Mouse (Mus musculus) adrenal gland, postnatal 4 days (tissue): Measurements from ENCODE around the gene Immp2l. TPM values are rescaled to one million over a fixed set of nuclear protein-coding genes. Genes with fewer than 3 reads are reported as not detected.
"Not testable (repeated sequence)": the region's sequence is repeated elsewhere in the genome, so short reads cannot be mapped to it uniquely, and the experiment has no call there.

ENCODE experiments used
- DNase-seq, 2 experiments: peaks; one replicate each; pipeline ENCODE4 v3.0.0; 2021 to 2022; ENCODE audit warnings: low spot score in 2 of 2, mixed read lengths in 2 of 2
- total RNA-seq, 2 experiments: library from RNA; stranded (reverse); gene quantifications; 2 replicates each; pipeline ENCODE4 v1.2.3; 2021

Immp2l gene
- total RNA-seq, 2 experiments from 2014 or later: 8.6 to 9.8 TPM

DNA sequence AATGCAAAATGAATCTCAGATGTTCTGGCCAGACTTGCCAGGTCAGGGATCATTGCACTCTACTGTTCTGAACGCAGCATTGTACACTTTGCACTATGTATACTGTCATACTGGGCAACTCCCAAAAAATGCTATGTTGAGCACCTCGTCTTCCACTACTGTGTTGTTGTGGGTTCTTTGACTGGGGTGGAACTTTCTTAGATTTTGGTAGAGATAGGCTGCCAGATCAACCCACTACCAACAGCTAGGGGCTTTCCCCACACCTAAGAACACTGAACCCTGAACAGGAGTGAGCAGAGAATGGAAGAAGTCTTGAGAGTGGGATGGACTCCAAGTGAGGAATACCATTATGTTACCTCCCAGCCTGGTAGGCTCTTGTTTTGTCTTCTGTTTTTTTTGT is 623.8 kb downstream of the Immp2l start:
- DNase-seq: no peak

DNA sequence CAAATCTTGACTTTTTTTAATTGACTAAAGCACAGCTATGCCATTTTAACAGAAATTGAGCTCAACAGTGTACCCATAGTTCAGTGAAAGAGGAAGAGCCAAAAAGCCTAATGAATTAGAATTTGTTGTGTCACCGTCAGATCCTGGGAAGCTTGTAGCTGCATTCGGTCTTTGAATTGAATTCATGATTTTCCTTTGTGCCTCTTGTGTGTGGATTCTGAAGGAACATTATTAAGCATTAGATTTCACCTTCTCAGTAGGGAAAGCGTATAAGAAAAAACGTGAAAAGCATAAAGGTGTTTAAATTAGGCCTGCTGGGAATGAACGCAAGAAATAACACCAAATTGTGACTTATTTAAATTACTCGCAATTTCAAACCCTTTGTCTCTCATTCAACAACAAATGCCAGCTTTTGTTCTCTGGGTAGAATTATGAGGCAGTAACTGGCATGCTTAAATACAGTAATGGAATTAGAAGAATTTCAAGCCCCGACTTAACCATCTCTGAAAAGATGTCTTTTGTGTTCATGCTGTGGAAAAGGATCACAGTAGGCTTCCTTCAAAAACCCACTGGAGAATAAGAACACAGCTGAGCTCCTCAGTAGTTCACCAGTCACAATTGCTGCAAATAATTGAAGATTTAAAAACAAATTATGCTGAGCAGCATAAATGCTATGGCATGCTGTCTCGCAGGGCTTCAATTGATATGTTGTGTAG is 626.1 kb downstream of the Immp2l start:
- DNase-seq: no peak

DNA sequence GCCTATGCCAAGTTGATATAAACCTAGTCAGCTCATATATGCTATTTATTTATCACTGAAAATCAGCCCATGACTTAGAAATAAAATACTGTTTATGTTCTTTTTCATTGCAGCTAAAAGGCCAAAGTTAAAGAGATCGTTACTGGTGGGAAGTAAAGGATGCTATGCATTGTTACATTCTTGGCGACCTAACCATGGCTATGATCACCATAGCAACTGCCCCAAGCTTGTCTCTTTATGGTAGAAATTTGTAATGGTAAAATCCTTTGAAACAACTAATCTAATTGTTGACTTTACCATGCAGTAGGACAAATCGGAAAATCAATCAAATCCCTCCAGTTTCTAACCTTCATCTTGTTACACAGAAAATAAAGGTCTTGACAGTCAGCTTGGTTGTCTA is 644.4 kb downstream of the Immp2l start:
- DNase-seq: no peak

DNA sequence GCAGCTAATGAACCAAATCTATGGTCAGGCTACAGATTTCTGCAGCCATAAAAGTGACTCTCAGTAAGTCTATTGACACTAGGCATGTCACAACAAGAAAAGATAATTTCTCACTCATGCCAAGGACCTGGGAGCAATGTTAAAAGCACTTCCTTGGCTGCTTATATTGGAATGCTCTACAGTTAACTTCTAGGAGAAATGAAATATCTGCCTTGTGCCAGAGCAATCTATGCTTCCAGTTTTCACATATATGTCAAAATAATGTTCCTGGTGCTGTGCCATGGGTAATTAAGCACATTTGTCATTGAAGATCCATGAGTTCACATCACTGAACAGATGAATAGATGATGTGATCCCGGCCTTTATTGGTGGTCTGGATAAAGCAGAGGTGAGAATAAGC is 645.6 kb downstream of the Immp2l start:
- DNase-seq: no peak

DNA sequence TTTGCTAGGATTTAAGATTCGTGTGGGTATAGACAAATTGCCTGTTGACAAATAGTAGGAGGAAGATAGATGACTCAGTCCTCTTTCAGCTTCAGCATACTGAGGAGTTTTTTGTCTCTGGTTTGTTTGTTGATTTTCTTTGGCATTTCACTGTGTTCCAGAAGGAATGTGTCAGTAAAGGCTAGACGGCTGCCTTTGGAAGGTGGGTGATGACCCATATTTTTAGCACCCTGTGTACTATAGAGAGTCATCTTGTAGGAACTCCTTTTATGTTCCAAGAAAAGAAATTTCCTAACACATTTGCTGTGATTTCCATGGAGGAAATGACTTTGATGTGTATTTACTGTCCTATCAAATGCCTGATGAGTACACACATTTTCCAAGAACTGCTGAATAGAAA is 651.0 kb downstream of the Immp2l start:
- no peak for DNase-seq

DNA sequence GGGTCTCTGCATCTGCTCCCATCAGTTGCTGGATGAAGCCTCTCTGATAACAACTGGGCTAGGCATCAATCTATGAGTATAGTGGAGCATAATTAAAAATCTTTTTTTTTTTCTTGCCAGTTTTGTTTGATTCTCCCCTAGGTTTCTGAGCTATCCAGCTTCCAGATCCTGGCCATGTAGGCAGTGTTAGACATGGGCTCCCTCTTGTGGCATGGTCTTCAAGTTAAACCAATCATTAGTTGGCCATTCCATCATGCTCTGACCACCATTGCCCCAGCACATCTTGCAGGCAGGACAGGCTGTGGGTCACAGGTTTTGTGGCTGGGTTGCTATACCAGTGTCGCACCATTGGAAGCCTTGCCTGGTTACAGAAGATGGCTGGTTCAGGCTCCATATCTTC is 656.3 kb downstream of the Immp2l start:
- DNase-seq: no peak

GRCm38 (mm10) chr12:41682141-41682540 is 658.3 kb downstream of the Immp2l start:
- DNase-seq: no peak

- no peak for DNase-seq
These were observed 665.9 kb downstream of the Immp2l start for GRCm38 (mm10) chr12:41689809-41690208.

DNA sequence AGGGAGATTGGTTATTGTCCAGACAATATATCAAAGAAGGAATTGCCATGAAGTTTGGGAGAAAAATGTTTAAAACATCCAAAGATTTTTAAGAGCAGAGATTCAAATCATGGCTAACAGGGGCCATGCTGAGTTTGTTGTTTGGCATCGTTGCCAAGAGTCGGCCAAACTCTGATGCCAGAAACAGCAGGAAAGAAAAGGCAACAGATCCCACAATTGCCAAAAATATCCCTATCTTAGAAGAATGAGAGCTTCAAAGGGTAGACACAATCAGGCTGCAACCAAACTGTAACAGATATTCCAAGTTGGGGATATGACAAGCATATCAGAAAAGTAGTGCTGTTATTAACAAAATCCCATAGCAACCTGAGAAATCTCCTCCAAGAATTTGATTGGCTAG is 686.7 kb downstream of the Immp2l start:
- no peak for DNase-seq

GRCm38 (mm10) chr12:41716946-41717345 is 693.1 kb downstream of the Immp2l start:
- DNase-seq: no peak

- no peak for DNase-seq
These were observed 700.7 kb downstream of the Immp2l start for GRCm38 (mm10) chr12:41724585-41724984.

DNA sequence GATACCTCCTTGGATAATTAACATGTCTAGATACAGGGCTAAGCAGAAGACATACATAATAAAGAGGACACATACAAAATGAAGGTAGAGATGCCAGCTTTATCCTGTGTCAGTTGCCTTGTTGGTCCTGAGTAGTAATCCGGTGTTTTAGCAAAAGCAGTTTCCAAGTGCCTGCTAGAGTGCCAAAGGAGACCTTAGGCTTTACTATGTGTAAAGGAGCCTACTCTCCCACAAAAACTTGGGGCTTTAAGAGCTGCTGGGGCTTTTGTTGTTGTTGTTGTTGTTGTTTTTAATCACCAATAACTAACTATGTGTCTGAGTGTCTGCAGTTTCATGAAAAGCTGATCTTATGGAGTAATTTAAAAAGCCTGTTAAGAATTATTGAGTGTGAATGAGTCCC is 702.8 kb downstream of the Immp2l start:
- no peak for DNase-seq

DNA sequence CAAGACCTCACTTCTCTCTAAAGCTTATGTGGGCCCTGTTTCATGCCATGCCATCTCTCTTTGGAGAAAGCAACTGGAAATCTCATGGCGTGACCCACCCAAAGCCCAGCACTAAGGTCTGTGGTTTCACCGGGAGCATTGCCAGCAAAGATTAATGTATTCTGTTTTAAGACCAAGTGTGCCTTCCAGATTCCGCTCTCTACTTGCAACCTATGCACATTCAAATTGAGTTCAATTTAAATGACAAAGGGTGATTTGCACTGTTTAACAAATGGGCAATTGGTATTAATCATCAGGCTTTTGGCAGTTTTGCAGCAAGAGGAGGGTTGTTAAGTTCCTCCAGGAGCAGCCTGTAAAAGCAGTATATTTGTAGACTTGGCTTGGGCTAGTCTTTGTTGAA is 703.3 kb downstream of the Immp2l start:
- no peak for DNase-seq

- DNase-seq: no peak
These were observed 704.0 kb downstream of the Immp2l start for GRCm38 (mm10) chr12:41727764-41728338.

DNA sequence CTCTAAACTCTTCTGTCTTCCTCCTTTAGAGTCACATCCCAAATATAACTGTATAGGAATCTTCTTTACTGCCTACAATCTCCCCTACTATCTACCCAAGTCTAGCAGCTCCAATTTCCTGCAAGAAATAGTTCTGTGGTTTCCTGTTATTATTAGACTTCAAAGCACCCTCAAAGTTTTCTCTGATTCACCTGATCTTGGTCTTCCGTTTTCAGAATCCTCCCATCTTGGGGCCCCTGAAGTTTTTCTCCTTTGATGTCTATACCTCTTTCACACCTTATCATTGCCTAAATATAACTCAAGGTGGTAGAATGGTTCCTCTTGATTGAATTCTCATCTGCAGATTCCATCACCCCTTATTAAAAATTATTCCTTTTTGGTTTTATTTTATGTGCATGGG is 704.6 kb downstream of the Immp2l start:
- DNase-seq: no peak

- no peak for DNase-seq
These were observed 705.9 kb downstream of the Immp2l start for GRCm38 (mm10) chr12:41729780-41730179.

DNA sequence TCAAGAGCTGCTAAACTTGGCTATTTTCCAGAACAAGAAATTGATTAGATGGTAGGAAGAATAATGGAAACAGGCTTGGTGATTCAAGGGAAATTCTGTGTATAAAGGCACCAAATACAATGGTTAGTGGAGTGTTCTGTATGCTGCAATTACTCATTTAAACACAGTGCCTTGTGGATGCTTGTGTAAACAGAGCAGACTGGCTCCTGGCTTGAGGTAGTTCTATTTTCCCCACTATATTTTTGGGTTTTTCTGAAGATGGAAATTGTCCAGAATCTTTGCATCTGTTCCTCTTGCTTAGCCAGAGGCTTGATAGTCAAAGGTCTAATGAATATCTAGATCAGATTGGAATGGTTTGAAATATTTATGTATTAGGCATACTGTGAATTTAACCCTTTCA is 709.3 kb downstream of the Immp2l start:
- no peak for DNase-seq

DNA sequence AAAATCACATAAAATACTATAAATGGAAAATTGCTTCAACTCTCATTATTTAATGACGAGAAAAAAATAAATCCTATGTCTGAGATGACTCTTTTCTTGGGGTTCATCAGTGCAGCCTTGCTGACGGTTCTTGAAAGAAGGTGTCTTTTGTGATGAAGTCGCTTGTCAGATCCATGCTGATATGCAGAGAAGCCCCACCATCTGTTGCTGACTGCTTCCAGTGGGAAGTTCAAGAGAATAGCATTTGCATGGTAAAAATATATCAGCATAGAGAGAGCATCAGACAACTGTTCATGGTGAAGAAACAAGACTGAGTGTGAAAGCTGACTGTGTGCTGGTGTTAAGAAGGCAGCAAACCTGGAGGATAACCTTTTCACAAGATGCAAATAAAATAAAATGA is 719.0 kb downstream of the Immp2l start:
- no peak for DNase-seq

DNA sequence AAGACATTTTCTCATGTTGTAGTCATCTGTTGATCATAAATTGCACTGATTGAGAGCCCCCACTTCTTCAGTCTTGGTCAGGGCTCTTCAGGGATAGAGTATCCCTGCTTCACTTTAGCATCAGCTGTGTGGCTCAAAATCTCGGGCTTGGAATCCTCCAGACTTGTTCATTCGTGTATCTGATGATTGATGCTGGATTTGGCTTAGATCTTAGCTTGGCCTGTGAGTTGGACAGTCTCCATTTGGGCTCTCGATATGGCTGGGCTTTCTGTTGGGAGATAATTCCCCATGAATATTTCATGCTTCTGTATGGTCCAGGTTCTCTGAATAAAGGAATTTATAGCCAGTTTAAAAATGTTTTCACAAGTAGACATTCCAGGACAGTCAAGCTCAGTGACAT is 739.5 kb downstream of the Immp2l start:
- no peak for DNase-seq

- DNase-seq: no peak
These were observed 750.1 kb downstream of the Immp2l start for GRCm38 (mm10) chr12:41773961-41774360.

DNA sequence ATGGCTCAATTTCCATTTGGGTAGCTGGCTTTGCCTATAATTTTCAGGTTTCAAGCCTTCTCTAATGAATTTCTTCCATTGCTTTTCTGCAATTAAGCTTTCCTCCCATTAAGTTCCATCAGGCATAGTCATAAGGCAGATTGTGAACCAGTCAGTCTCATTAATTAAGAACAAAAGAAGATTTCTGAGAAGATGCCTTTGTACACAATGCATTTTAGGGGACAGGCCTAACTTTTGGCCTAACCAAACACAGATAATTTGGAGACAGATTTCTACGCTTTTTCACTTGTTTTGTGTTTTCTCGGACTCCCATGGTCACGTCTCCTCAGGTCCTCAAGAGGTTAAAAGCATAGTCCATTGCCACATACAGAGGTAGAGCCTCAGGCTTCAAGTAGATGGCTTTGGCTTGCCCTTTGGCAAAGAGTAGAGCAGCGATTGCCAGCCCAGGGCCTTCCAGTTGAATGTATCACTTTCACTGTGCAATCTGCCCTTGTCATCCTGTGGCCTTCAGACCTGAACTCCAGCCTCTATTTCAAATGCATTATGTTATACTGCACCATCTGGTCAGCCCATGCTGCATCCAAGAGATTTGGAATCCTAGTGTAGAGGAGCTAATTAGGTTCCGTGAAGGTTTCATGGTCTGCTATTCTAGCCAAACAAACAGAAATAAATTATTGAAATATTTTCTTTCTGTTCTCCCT is 750.9 kb downstream of the Immp2l start:
- no peak for DNase-seq

DNA sequence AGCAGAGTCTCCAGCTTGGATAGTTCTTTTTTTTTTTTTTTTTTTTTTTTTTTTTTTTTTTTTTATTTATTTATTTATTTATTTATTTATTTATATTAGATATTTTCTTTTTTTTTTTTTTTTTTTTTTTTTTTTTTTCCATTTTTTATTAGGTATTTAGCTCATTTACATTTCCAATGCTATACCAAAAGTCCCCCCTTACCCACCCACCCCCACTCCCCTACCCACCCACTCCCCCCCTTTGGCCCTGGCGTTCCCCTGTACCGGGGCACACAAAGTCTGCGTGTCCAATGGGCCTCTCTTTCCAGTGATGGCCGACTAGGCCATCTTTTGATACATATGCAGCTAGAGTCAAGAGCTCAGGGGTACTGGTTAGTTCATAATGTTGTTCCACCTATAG is 753.9 kb downstream of the Immp2l start:
- DNase-seq: not testable (repeated sequence)

DNA sequence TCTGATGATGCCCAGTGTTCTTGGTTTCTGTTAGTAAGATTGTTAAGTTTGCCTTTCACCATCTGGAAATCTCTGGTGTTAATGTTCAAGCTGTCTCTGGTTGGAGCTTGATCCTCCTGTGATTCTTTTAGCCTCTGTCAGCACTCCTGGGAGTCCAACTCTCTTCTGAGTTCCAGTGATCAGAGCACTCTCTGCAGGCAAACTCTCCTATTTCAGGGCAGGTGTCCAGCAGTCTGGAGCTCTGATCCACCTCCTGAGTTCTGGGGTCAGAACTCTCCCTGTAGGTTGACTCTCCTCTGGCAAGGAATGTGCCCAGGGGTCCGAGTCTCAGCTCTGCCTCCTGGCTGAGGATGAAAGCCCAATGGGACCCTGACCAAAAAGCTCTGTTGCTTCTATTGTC is 769.8 kb downstream of the Immp2l start:
- DNase-seq: not testable (repeated sequence)
